Mouse (Mus musculus) skeletal muscle tissue, adult 2 months (tissue): ENCODE measurements at regions not wholly inside any gene's neighbourhood (a gene's known extent, or its start where the extent isn't known, plus 50 kb on each side); places are given as distances from the start of the nearest gene placed in this dataset.

Experiments used
- DNase-seq: peaks from one replicate; pipeline ENCODE4 v3.0.0-alpha.2; 2012; ENCODE audit warnings: low read depth, low spot score

DNA sequence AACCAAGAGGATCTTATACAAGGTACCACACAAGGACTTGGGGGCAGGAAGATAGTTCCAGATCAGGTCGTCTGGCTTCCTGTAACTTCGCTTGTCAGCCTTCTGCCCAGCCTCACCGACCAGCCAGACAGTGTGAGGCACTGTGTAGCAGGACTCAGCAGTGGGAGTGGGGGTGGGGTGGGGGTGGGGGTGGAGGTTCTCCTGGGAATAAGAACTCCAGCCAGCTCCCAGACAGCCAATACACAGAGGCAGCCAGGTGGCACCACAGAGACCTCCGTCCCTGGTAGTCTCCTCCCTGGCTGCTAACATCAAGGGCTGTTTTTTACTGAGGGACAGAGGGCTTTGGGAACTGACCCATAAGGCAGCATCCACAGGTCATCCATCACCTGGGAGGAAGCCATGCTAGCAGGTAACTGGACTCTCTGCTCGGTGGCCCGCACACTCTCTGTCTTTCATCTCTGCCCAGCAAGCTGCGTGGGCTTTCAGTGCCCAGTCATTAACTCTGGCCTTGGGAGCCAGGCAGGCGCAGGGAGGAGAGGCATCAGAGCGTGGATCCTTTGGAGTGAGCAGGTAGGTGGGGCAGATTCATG lies 60.3 kb upstream of the Wnt4 start:
- no peak for DNase-seq

DNA sequence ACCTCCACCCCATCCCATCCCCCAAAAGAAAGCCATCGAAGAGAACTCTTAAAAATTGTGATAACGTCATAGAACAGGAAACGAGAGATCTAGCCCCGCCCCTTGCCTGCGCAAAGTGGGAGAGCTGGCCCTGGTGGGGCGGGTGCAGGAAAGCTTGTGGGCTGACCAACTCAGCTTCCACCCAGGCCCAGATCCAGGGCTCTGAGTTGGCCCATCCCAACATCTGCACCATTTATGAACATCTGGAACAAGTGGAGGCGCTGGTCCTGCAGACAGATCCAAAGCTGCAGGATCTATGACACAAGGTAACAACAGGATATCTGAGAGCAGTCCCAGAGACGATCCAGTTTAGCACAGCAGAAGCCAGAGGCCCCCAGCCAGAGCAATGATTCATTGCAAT lies 62.7 kb upstream of the Wnt4 start:
- DNase-seq: no peak

DNA sequence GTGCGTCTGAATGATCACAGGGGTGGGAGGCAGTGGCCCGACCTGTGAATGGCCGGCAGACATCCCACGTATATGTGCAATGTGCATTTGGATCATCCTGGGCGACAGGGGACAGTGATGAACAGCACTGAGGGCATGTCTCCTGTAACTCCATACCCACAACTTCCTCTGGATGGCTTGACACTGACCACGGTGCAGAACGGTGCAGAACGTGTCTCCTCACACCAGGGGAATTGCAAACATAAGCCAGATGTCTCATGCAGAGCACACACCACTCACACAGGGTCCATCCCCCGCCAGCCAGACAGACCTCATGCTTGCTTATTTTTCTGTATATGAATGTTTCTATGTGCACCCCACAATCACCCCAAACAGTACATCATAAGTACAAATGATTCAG lies 64.4 kb upstream of the Wnt4 start:
- DNase-seq: no peak

DNA sequence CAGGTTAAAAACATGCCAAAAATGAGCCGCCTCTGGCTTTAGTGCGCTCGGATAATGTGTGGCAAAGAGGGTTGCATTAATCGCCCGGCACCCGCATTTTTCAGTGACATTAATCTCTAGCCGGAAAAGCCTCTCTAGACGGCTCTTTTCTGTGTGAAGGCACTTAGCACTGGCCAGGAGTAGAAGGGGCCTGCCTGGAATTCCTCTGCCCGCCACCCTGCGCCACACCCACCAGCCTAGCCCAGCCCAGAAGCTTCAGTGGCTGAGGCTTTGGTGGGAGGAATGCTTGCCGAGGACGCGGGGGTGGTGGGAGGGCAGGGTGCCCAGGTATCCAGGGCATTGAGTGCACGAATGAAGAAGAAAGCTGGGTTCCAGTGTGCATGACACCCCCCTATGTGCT lies 65.2 kb upstream of the Wnt4 start:
- no peak for DNase-seq

DNA sequence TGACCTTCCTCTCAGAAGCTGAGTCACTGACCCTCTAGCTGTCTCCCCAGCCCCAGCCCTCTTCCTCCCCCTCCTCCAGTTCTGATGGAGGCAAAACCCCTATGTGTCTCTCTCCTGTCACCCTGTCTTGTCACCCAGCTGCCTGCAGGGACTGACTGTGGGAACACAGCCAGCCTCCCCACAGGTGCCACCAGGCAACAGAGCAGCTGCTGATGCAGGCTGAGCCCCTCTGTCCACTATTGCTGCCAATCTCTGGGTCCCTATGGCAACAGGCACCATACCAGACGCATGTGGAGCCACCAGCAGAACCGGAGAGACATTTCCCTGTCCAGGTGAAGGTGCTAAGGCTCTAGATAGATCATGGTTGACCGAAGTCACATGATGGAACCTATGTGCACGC lies 66.0 kb upstream of the Wnt4 start:
- DNase-seq: no peak

DNA sequence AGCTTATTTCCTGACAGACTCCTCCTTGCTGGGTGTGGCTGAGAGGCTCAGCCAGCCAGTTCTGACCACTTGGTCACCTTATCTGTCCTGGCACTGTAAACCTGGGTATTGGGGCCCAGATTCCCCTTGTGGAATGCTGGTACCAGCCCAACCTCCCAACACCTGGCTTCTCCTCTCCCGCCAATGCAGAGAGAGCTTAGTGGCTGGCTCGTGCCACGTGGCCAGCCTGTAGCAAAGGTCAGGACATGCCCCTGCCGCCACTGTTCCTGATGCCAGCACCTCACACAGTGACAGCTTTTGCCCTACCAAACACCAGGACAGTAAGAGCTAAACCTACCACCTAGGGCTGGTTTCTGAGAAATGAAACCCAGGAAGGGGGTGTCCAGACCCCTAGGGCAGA lies 66.8 kb upstream of the Wnt4 start:
- DNase-seq: no peak

GRCm38 (mm10) chr4:137200968-137201367 lies 76.3 kb upstream of the Wnt4 start:
- DNase-seq: no peak

- DNase-seq: no peak
Observed at GRCm38 (mm10) chr4:137200426-137200825, 76.9 kb upstream of the Wnt4 start.

- DNase-seq: no peak
Observed at GRCm38 (mm10) chr4:137196491-137196974, 80.8 kb upstream of the Wnt4 start.

GRCm38 (mm10) chr4:137194106-137194505 lies 83.2 kb upstream of the Wnt4 start:
- DNase-seq: peak; percentile 89

GRCm38 (mm10) chr4:137190625-137191024 lies 86.7 kb upstream of the Wnt4 start:
- DNase-seq: no peak

DNA sequence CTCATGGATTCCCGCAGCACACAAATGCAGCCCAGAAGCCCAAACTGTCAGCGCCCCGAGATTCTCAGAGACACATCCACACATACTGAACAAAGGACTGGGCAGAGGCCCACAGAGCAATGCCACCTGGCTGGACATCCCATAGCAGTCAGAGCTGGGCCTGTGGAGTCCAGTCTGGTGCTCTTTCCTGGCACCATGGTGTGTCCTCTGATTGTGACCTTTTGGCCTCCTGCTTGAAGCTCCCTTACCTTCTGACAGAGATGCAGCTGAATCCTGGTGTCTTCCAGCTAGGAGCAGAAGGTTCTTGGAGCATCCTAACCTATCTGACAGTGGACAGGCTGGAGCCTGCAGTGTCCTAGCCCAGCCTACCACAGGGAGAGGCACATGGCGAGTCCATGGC lies 87.5 kb upstream of the Wnt4 start:
- DNase-seq: no peak

GRCm38 (mm10) chr4:137189058-137189457 lies 88.2 kb upstream of the Wnt4 start:
- DNase-seq: peak; percentile 80

- DNase-seq: no peak
Observed at GRCm38 (mm10) chr4:137187592-137187991, 89.7 kb upstream of the Wnt4 start.

GRCm38 (mm10) chr4:137187051-137187450 lies 90.2 kb upstream of the Wnt4 start:
- DNase-seq: peak; percentile 74

GRCm38 (mm10) chr4:137185001-137185400 lies 92.3 kb upstream of the Wnt4 start:
- DNase-seq: no peak

DNA sequence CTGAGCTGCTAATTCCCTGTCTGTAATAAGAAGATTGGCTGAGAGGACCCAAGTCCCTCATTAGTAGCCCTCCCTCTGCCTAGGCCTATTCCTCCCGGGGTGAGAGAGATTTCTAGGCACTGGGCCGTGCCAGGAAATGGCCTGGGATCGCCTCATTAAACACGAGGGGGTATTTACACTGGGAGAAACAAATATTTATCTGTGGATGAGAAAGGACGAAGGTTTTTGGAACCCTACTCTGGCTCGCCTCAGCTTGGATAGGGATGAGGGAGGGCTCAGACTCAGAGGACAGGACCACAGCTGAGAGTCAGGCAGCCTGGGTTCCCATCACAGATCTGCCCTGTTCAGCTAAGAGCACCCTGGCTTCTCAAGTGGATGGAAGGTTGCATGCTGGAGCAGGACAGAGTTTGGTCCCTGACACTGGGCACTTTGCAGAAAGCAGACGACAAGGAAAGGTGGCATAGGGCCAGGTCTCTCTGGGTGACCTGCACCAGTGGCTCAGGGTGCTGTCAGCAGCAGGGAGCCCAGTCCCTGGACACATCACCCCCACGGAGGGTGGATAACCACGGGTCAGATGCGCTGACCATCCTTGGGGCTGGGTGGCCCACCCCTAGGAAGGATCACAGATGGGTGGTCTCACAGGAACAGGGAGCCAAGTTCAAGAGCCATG lies 94.0 kb upstream of the Wnt4 start:
- no peak for DNase-seq

DNA sequence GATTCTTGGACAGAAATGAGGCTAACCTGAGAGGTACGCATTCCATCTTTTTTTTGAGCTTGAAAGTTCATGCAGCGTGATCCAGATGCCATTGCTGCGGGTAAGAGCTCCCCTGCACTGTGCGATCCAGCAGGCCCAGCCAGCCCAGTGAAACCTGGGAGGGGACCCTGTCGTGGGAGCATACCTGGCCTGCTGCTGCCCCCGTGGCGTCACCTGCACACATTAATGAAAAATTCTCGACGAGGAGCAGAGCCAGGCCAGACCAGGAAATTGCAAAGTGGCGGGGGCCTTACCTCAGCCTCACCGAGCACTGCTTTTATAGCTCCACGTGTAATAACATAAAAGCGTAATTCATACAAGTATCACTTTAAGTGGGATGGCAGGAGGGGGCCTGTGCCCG lies 94.7 kb upstream of the Wnt4 start:
- DNase-seq: no peak

- DNase-seq: no peak
Observed at GRCm38 (mm10) chr4:137181252-137181651, 96.0 kb upstream of the Wnt4 start.

- no peak for DNase-seq
Observed at GRCm38 (mm10) chr4:137180083-137180482, 97.2 kb upstream of the Wnt4 start.

- DNase-seq: no peak
Observed at GRCm38 (mm10) chr4:137178833-137179232, 98.5 kb upstream of the Wnt4 start.

DNA sequence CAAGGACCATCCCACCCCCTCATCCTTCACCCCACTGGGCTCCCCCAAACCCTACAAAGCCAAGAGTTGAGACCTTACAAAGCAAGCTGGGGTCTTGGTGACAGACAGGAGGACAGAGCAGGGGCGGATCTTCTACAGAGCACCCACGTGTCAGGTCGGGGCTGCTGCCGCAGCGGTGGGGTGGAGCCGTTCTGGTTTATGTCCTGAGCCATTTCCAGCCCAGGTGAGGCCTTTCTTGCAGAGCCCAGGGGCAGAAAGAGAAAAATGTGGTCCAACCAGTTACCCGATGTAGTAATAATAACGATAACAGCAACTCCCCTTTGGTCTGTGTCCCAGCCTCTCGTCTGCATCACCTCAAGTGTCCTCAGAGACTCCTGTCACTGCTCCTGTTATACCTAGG lies 112.4 kb upstream of the Wnt4 start:
- no peak for DNase-seq

- DNase-seq: peak; percentile 73
Observed at GRCm38 (mm10) chr4:137164429-137164828, 112.9 kb upstream of the Wnt4 start.

GRCm38 (mm10) chr4:137163962-137164361 lies 113.3 kb upstream of the Wnt4 start:
- DNase-seq: no peak
